Mouse (Mus musculus): ENCODE results near the gene Set. TPM values are rescaled to one million over a fixed set of nuclear protein-coding genes. Genes with fewer than 3 reads are reported as not detected.

The Set gene
- total and polyA plus RNA-seq, 3 experiments, result 515 to 1,049 (median 902) TPM

GRCm38 (mm10) chr2:30048699-30049388 lies 8.3 kb upstream of the Set start, which contains the start of gene Wdr34 (continued):
- no peak for TF ChIP-seq MAFK (IDR thresholded peaks at IDR 0.05; ENCODE audit: insufficient replicate concordance, low read length)
- TF ChIP-seq NELFE (IDR thresholded peaks at IDR 0.05; ENCODE audit: low read depth, low read length), result 0 out of 2 replicates have a peak, but pooled peaks have one; percentile 55
- no peak for TF ChIP-seq EP300 (IDR thresholded peaks at IDR 0.05; ENCODE audit: low read length)
- no peak for TF ChIP-seq USF2 (conservative IDR thresholded peaks at IDR 0.05; ENCODE audit: low read depth, low read length)
- TF ChIP-seq RCOR1 (conservative IDR thresholded peaks at IDR 0.05; ENCODE audit: low read depth, low read length), result no peak; the same call in 1 of the 2 replicates
- TF ChIP-seq NRF1 (IDR thresholded peaks at IDR 0.05; ENCODE audit: low read depth, low read length), result peak; percentile 92
- TF ChIP-seq ZMIZ1 (IDR thresholded peaks at IDR 0.05; ENCODE audit: low read depth, low read length), result 0 out of 2 replicates have a peak, but pooled peaks have one; percentile 71
- TF ChIP-seq ZKSCAN1 (IDR thresholded peaks at IDR 0.05; ENCODE audit: borderline replicate concordance, low read depth, low read length), result no peak
- peak; percentile 7; the same call in 1 of the 2 replicates for TF ChIP-seq MEF2A (IDR thresholded peaks at IDR 0.05; ENCODE audit: borderline replicate concordance, low read depth, low read length)
- no peak; the same call in 1 of the 2 replicates for TF ChIP-seq MAX (IDR thresholded peaks at IDR 0.05; ENCODE audit: low read length)
- TF ChIP-seq ZNF384 (IDR thresholded peaks at IDR 0.05; ENCODE audit: low read depth, low read length), result no peak
- no peak for TF ChIP-seq ETS1 (conservative IDR thresholded peaks at IDR 0.05; ENCODE audit: low read depth, low read length)
- no peak for TF ChIP-seq SMC3 (IDR thresholded peaks at IDR 0.05; ENCODE audit: low read depth, low read length)
- no peak for TF ChIP-seq CHD1 (IDR thresholded peaks at IDR 0.05; ENCODE audit: low read depth, low read length)
- TF ChIP-seq POLR2AphosphoS2 (IDR thresholded peaks at IDR 0.05; ENCODE audit: low read depth, low read length), result no peak; the same call in 1 of the 2 replicates

DNA sequence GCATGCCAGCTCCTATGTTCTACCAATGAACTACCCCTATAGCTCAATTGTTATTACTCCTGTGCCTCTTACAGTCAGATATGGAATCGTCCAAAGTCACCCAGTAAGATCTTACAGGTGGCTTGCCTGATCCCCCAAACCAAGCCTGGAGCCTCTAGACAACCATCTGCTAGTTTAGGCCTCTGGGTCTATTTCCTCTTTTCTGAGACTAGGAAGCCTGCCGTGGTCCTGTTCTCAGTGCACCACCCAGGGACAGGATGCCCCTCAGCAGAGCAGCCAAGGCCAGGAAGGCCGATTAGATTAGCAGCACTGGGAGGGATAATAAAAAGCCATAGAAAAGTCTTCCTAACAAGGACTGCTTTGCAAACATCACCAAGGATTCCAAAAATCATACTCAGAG lies 7.3 kb upstream of the Set start:
- dilution Hi-C loops (cut with MboI; ENCODE audit: extremely low pct_ligation_motif_present, extremely low pct_unique_long_range_greater_than_20kb, low sequenced_read_pairs) (no loop called here), in situ Hi-C loops (cut with MboI; ENCODE audit: low pct_ligation_motif_present, low pct_unique_long_range_greater_than_20kb, low sequenced_read_pairs) (loop anchor here (10.0 kb wide), 1 partner anchor 115 kb away; no protein-coding TSS in a partner anchor)
- peaks cover 0 to 21% of the 10 kb centered on the region in 2 experiments for H3K36me3 ChIP-seq (replicated peaks in 1 of 2; ENCODE audit: control insufficient read depth in 1 of 2, insufficient read depth in 1 of 2, low read length in 1 of 2)
- H3K4me3 ChIP-seq (replicated peaks in 1 of 3; ENCODE audit: low read depth in 2 of 3, low read length in 2 of 3, poor library complexity in 1 of 3), result no peak overlapping the region
- DNase-seq (ENCODE audit: extremely low read depth), result peak; percentile 57
- no peaks in the 10 kb centered on the region for H3K79me2 ChIP-seq (replicated peaks; ENCODE audit: control insufficient read depth, extremely low read depth, insufficient read depth, poor library complexity, severe bottlenecking)
- no peaks in the 10 kb centered on the region for H3K9me3 ChIP-seq (replicated peaks; ENCODE audit: low read length)
- H3K27ac ChIP-seq (ENCODE audit: insufficient read depth, low read depth), result no peak overlapping the region
- H3K4me2 ChIP-seq (ENCODE audit: insufficient read depth, low read depth, poor library complexity, severe bottlenecking), result no peak overlapping the region
- no peak for TF ChIP-seq CTCF (conservative IDR thresholded peaks at IDR 0.05 in 1 of 2, IDR thresholded peaks at IDR 0.05 in 1 of 2; ENCODE audit: low read depth in 2 of 2, low read length in 2 of 2)
- no peak for TF ChIP-seq MXI1 (IDR thresholded peaks at IDR 0.05; ENCODE audit: low read depth, low read length)
- no peak for TF ChIP-seq NELFE (IDR thresholded peaks at IDR 0.05; ENCODE audit: low read depth, low read length)
- 0 out of 2 replicates have a peak, but pooled peaks have one; percentile 33 for TF ChIP-seq POLR2A (IDR thresholded peaks at IDR 0.05; ENCODE audit: low read depth, low read length)
- TF ChIP-seq MYC (IDR thresholded peaks at IDR 0.05; ENCODE audit: low read depth, low read length), result no peak
- no peak for TF ChIP-seq MAFK (IDR thresholded peaks at IDR 0.05; ENCODE audit: insufficient replicate concordance, low read length)
- 0 out of 2 replicates have a peak, but pooled peaks have one; percentile 9 for TF ChIP-seq ELF1 (IDR thresholded peaks at IDR 0.05; ENCODE audit: low read depth, low read length)
- TF ChIP-seq HCFC1 (IDR thresholded peaks at IDR 0.05; ENCODE audit: low read depth, low read length), result peak; percentile 9; the same call in 1 of the 2 replicates
- TF ChIP-seq ZNF384 (IDR thresholded peaks at IDR 0.05; ENCODE audit: low read depth, low read length), result no peak
- no peaks in the 10 kb centered on the region for H3K27me3 ChIP-seq (replicated peaks)
- peak overlapping the region; percentile 92; the same call in 1 of the 2 replicates for H3K9ac ChIP-seq (ENCODE audit: insufficient read depth, low read depth)
- peaks cover 7 to 20% of the 10 kb centered on the region in 2 experiments for H3K4me1 ChIP-seq (ENCODE audit: control insufficient read depth in 1 of 2, insufficient read depth in 2 of 2)

All from CH12.LX (cell line).